Mouse (Mus musculus) gastrocnemius, adult 18-20 months (tissue): ENCODE data around the gene Trit1. TPM values are rescaled to one million over a fixed set of nuclear protein-coding genes. Genes with fewer than 3 reads are reported as not detected.
"Not testable (repeated sequence)": the region's sequence is repeated elsewhere in the genome, so short reads cannot be mapped to it uniquely, and the experiment has no call there.

Source experiments
- DNase-seq: peaks from one replicate; pipeline ENCODE4 v3.0.0; 2021; ENCODE audit warnings: low spot score
- long read RNA-seq, 2 experiments: library from polyadenylated mRNA; stranded (forward); transcript quantifications; one replicate each; pipeline ENCODE4 v2.0.0; 2021
- total RNA-seq, 2 experiments: library from RNA; stranded (reverse); gene quantifications; 2 replicates each; pipeline ENCODE4 v1.2.3; 2021

Gene Trit1
- total RNA-seq: 1 to 10 TPM; 6.5 to 6.8 TPM
- long read RNA-seq, experiment 1, partial matches to known transcripts: 0 of 4 reads
- long read RNA-seq, experiment 1, other reads (novel, unspliced or antisense): 1 of 4 reads
- long read RNA-seq, experiment 2, transcript Trit1-201 (11 exons, 2,074 nt): major isoform, 6 of 6 reads
- long read RNA-seq, experiment 2, partial matches to known transcripts: 0 of 6 reads
- long read RNA-seq, experiment 2, other reads (novel, unspliced or antisense): 0 of 6 reads

- DNase-seq: peak; percentile 93
Observed at GRCm38 (mm10) chr4:123016451-123016957, at the start of gene Trit1. Trit1 (plus strand) TSS chr4:123016597.

GRCm38 (mm10) chr4:122968106-122968505 lies 48.3 kb upstream of the Trit1 start:
- DNase-seq: no peak

- no peak for DNase-seq
Observed at GRCm38 (mm10) chr4:122971191-122971590, 45.2 kb upstream of the Trit1 start.

- DNase-seq: no peak
Observed at GRCm38 (mm10) chr4:122971646-122972045, 44.8 kb upstream of the Trit1 start.

- DNase-seq: no peak
Observed at GRCm38 (mm10) chr4:122972056-122972455, 44.3 kb upstream of the Trit1 start.

- no peak for DNase-seq
Observed at GRCm38 (mm10) chr4:122974976-122975520, 41.3 kb upstream of the Trit1 start.

- DNase-seq: no peak
Observed at GRCm38 (mm10) chr4:122976885-122977284, 39.5 kb upstream of the Trit1 start.

GRCm38 (mm10) chr4:122978850-122979249 lies 37.5 kb upstream of the Trit1 start:
- DNase-seq: no peak

GRCm38 (mm10) chr4:122979826-122980225 lies 36.6 kb upstream of the Trit1 start:
- DNase-seq: no peak

GRCm38 (mm10) chr4:122980684-122981083 lies 35.7 kb upstream of the Trit1 start:
- DNase-seq: no peak

- DNase-seq: no peak
Observed at GRCm38 (mm10) chr4:122981238-122981637, 35.2 kb upstream of the Trit1 start.

GRCm38 (mm10) chr4:122981930-122982329 lies 34.5 kb upstream of the Trit1 start:
- no peak for DNase-seq

GRCm38 (mm10) chr4:122982537-122982936 lies 33.9 kb upstream of the Trit1 start:
- DNase-seq: no peak

- no peak for DNase-seq
Observed at GRCm38 (mm10) chr4:122983486-122984261, 32.7 kb upstream of the Trit1 start.

GRCm38 (mm10) chr4:122985110-122985509 lies 31.3 kb upstream of the Trit1 start:
- peak; percentile 32 for DNase-seq

GRCm38 (mm10) chr4:122987421-122987820 lies 29.0 kb upstream of the Trit1 start:
- no peak for DNase-seq

GRCm38 (mm10) chr4:122988004-122988403 lies 28.4 kb upstream of the Trit1 start:
- not testable (repeated sequence) for DNase-seq

- DNase-seq: no peak
Observed at GRCm38 (mm10) chr4:122991177-122991576, 25.2 kb upstream of the Trit1 start.

GRCm38 (mm10) chr4:122992276-122992675 lies 24.1 kb upstream of the Trit1 start:
- DNase-seq: no peak

GRCm38 (mm10) chr4:122995404-122996220 lies 20.8 kb upstream of the Trit1 start, which contains the start of gene Mycl:
Mycl (plus strand) TSS chr4:122995652.
- DNase-seq: peak; percentile 68

GRCm38 (mm10) chr4:122996221-122996617 lies 20.2 kb upstream of the Trit1 start:
- DNase-seq: no peak
